Mouse (Mus musculus) neural tube, embryonic 14.5 days (tissue): ENCODE data around the gene Bnip1. TPM values are rescaled to one million over a fixed set of nuclear protein-coding genes. Genes with fewer than 3 reads are reported as not detected.

Experiments used
- ATAC-seq: fragments of 200-750 bp; cut with Nextera tagmentation; 2 replicates; pipeline ENCODE4 v1.8.0; 2017; ENCODE audit warnings: low read depth, mild to moderate bottlenecking, moderate TSS enrichment, moderate library complexity
- H3K27ac ChIP-seq: fragments of 300-500 bp; sonication (generic); 2 replicates; pipeline ENCODE4 v1.5.1; 2014; ENCODE audit warnings: low read depth, mild to moderate bottlenecking, control low read depth, low read length, moderate library complexity, mixed read lengths
- H3K27me3 ChIP-seq: fragments of 300-500 bp; sonication (generic); 2 replicates; pipeline ENCODE4 v1.6.1; 2014; ENCODE audit warnings: low read length; ENCODE audit not compliant: control insufficient read depth, insufficient read depth
- H3K36me3 ChIP-seq: fragments of 300-500 bp; sonication (generic); 2 replicates; pipeline ENCODE4 v1.6.1; 2014; ENCODE audit warnings: low read length, mixed read lengths; ENCODE audit not compliant: control insufficient read depth, insufficient read depth
- H3K4me1 ChIP-seq: fragments of 300-500 bp; sonication (generic); 2 replicates; pipeline ENCODE4 v1.6.1; 2014; ENCODE audit warnings: low read length; ENCODE audit not compliant: control insufficient read depth, insufficient read depth
- H3K4me2 ChIP-seq: fragments of 300-500 bp; sonication (generic); 2 replicates; pipeline ENCODE4 v1.6.1; 2014; ENCODE audit warnings: mild to moderate bottlenecking, low read depth, low read length, control low read depth
- H3K4me3 ChIP-seq: fragments of 300-500 bp; sonication (generic); 2 replicates; pipeline ENCODE4 v1.5.1; 2014; ENCODE audit warnings: low read depth, low read length, control low read depth, mixed read lengths
- H3K9ac ChIP-seq: fragments of 300-500 bp; sonication (generic); replicated peaks from 2 replicates; pipeline ENCODE4 v1.6.1; 2014; ENCODE audit warnings: low read depth, mild to moderate bottlenecking, control low read depth, low read length, mixed read lengths
- H3K9me3 ChIP-seq: fragments of 300-500 bp; sonication (generic); 2 replicates; pipeline ENCODE4 v1.6.1; 2016; ENCODE audit warnings: low read length; ENCODE audit not compliant: control insufficient read depth
- WGBS: fragments of 180-500 bp; shearing (Covaris S2); extraction: QIAGEN DNeasy Blood & Tissue Kit; methylation state at CpG from one replicate; pipeline ENCODE4 v1.1.7; 2014; 5-methylcytosine and 5-hydroxymethylcytosine counted together
- polyA plus RNA-seq: library from polyadenylated mRNA; unstranded; fragments of >200 nt; fragmentation: Nextera tagmentation; extraction: Ambion mirVana; gene quantifications from 2 replicates; pipeline ENCODE4 v1.2.1, GENCODE M21; 2014

Gene Bnip1
- polyA plus RNA-seq, 1 experiment from 2014 or later = 54.2 TPM

GRCm38 (mm10) chr17:26812607-26813006, 31.7 kb downstream of the Bnip1 start:
- Histone ChIP-seq H3K27ac (no peak overlapping the region), H3K9me3 (no peaks in the 10 kb centered on the region), H3K4me1 (no peaks in the 10 kb centered on the region), H3K9ac (no peak overlapping the region), H3K27me3 (no peaks in the 10 kb centered on the region), H3K4me2 (no peak overlapping the region), H3K4me3 (no peak overlapping the region), H3K36me3 (no peaks in the 10 kb centered on the region)
- no peak for ATAC-seq
- 79% methylated on average over 2 of the region's 2 CpGs for WGBS

- H3K9me3 ChIP-seq = no peaks in the 10 kb centered on the region
- no peaks in the 10 kb centered on the region for H3K4me1 ChIP-seq
- H3K36me3 ChIP-seq = no peaks in the 10 kb centered on the region
- 88% methylated on average over 9 of the region's 9 CpGs for WGBS
- no peak overlapping the region for H3K27ac ChIP-seq
- H3K4me3 ChIP-seq = no peak overlapping the region
- H3K27me3 ChIP-seq = no peaks in the 10 kb centered on the region
- no peak overlapping the region for H3K4me2 ChIP-seq
- no peak for ATAC-seq
- H3K9ac ChIP-seq = no peak overlapping the region
Measured at GRCm38 (mm10) chr17:26813497-26813896, 32.6 kb downstream of the Bnip1 start.

GRCm38 (mm10) chr17:26816810-26817209, 35.9 kb downstream of the Bnip1 start:
- WGBS = 87% methylated on average over 6 of the region's 6 CpGs
- Histone ChIP-seq H3K27ac (no peak overlapping the region), H3K9me3 (no peaks in the 10 kb centered on the region), H3K4me1 (no peaks in the 10 kb centered on the region), H3K4me3 (no peak overlapping the region), H3K27me3 (no peaks in the 10 kb centered on the region), H3K4me2 (no peak overlapping the region), H3K36me3 (no peaks in the 10 kb centered on the region), H3K9ac (no peak overlapping the region)
- no peak for ATAC-seq

- no peaks in the 10 kb centered on the region for H3K27me3 ChIP-seq
- no peak overlapping the region for H3K4me3 ChIP-seq
- H3K27ac ChIP-seq = no peak overlapping the region
- no peak for ATAC-seq
- no peaks in the 10 kb centered on the region for H3K9me3 ChIP-seq
- H3K4me2 ChIP-seq = no peak overlapping the region
- no peaks in the 10 kb centered on the region for H3K36me3 ChIP-seq
- no peaks in the 10 kb centered on the region for H3K4me1 ChIP-seq
- H3K9ac ChIP-seq = no peak overlapping the region
Measured at GRCm38 (mm10) chr17:26817776-26818175, 36.9 kb downstream of the Bnip1 start.

- no peaks in the 10 kb centered on the region for H3K36me3 ChIP-seq
- H3K9ac ChIP-seq = no peak overlapping the region
- ATAC-seq = no peak
- no peaks in the 10 kb centered on the region for H3K4me1 ChIP-seq
- H3K9me3 ChIP-seq = no peaks in the 10 kb centered on the region
- H3K4me2 ChIP-seq = no peak overlapping the region
- 86% methylated on average over 15 of the region's 17 CpGs for WGBS
- no peak overlapping the region for H3K4me3 ChIP-seq
- no peak overlapping the region for H3K27ac ChIP-seq
- H3K27me3 ChIP-seq = no peaks in the 10 kb centered on the region
Measured at GRCm38 (mm10) chr17:26826131-26826530, 45.3 kb downstream of the Bnip1 start.

- Histone ChIP-seq H3K9me3 (no peaks in the 10 kb centered on the region), H3K4me2 (no peak overlapping the region), H3K27me3 (peaks cover 46% of the 10 kb centered on the region), H3K9ac (no peak overlapping the region), H3K4me3 (no peak overlapping the region), H3K36me3 (no peaks in the 10 kb centered on the region), H3K4me1 (no peaks in the 10 kb centered on the region), H3K27ac (no peak overlapping the region)
- WGBS = 69% methylated on average over 2 of the region's 2 CpGs
- ATAC-seq = no peak
Measured at GRCm38 (mm10) chr17:26833806-26834205, 52.9 kb downstream of the Bnip1 start.

GRCm38 (mm10) chr17:26834302-26834965, 53.6 kb downstream of the Bnip1 start:
- H3K9ac ChIP-seq = no peak overlapping the region
- H3K4me2 ChIP-seq = no peak overlapping the region
- H3K27ac ChIP-seq = no peak overlapping the region
- H3K9me3 ChIP-seq = no peaks in the 10 kb centered on the region
- H3K27me3 ChIP-seq = peaks cover 52% of the 10 kb centered on the region
- ATAC-seq = no peak
- no peaks in the 10 kb centered on the region for H3K4me1 ChIP-seq
- 71% methylated on average over 5 of the region's 5 CpGs for WGBS
- H3K4me3 ChIP-seq = no peak overlapping the region
- no peaks in the 10 kb centered on the region for H3K36me3 ChIP-seq

GRCm38 (mm10) chr17:26834966-26835755, 54.3 kb downstream of the Bnip1 start:
- ATAC-seq = no peak
- Histone ChIP-seq H3K27me3 (peaks cover 58% of the 10 kb centered on the region), H3K4me3 (no peak overlapping the region), H3K4me2 (no peak overlapping the region), H3K4me1 (no peaks in the 10 kb centered on the region), H3K9ac (no peak overlapping the region), H3K9me3 (no peaks in the 10 kb centered on the region), H3K27ac (no peak overlapping the region), H3K36me3 (no peaks in the 10 kb centered on the region)
- 25% methylated on average over 9 of the region's 9 CpGs for WGBS

GRCm38 (mm10) chr17:26835956-26836355, 55.1 kb downstream of the Bnip1 start:
- Histone ChIP-seq H3K9me3 (no peaks in the 10 kb centered on the region), H3K4me3 (no peak overlapping the region), H3K4me1 (no peaks in the 10 kb centered on the region), H3K27me3 (peaks cover 64% of the 10 kb centered on the region), H3K9ac (no peak overlapping the region), H3K4me2 (no peak overlapping the region), H3K36me3 (no peaks in the 10 kb centered on the region), H3K27ac (no peak overlapping the region)
- ATAC-seq = no peak
- 5% methylated on average over 8 of the region's 8 CpGs for WGBS
